Mouse (Mus musculus): ENCODE results near the gene Ush1g.

Ush1g gene

GRCm38 (mm10) chr11:115321906-115322693 lies at the start of gene Ush1g:
Gene Ush1g, minus strand, starts transcription at chr11:115322041.
- peak; percentile 30 to 36 for DNase-seq (ENCODE audit: low spot score in 2 of 2)

- DNase-seq (ENCODE audit: low spot score in 2 of 2), result no peak
Measured at GRCm38 (mm10) chr11:115371354-115371753, 49.5 kb upstream of the Ush1g start.

- no peak for DNase-seq (ENCODE audit: low spot score in 2 of 2)
Measured at GRCm38 (mm10) chr11:115370368-115370767, 48.5 kb upstream of the Ush1g start.

GRCm38 (mm10) chr11:115367395-115367944 lies 45.6 kb upstream of the Ush1g start, which contains the start of gene Hid1:
Gene Hid1, minus strand, starts transcription at chr11:115367756.
- peak; percentile 79 to 88 for DNase-seq (ENCODE audit: low spot score in 2 of 2)

- peak in 1 of 2 experiments; percentile 33 for DNase-seq (ENCODE audit: low spot score in 2 of 2)
Measured at GRCm38 (mm10) chr11:115366706-115367394, 45.0 kb upstream of the Ush1g start.

- no peak for DNase-seq (ENCODE audit: low spot score in 2 of 2)
Measured at GRCm38 (mm10) chr11:115366039-115366705, 44.3 kb upstream of the Ush1g start.

- DNase-seq (ENCODE audit: low spot score in 2 of 2), result peak in 1 of 2 experiments; percentile 29
Measured at GRCm38 (mm10) chr11:115364136-115364535, 42.3 kb upstream of the Ush1g start.

GRCm38 (mm10) chr11:115359726-115360125 lies 37.9 kb upstream of the Ush1g start:
- DNase-seq (ENCODE audit: low spot score in 2 of 2), result no peak

GRCm38 (mm10) chr11:115359293-115359692 lies 37.5 kb upstream of the Ush1g start:
- no peak for DNase-seq (ENCODE audit: low spot score in 2 of 2)

- DNase-seq (ENCODE audit: low spot score in 2 of 2), result peak; percentile 63 to 69
Measured at GRCm38 (mm10) chr11:115358468-115358867, 36.6 kb upstream of the Ush1g start.

- DNase-seq (ENCODE audit: low spot score in 2 of 2), result peak; percentile 44 to 62
Measured at GRCm38 (mm10) chr11:115354183-115354582, 32.3 kb upstream of the Ush1g start.

- no peak for DNase-seq (ENCODE audit: low spot score in 2 of 2)
Measured at GRCm38 (mm10) chr11:115353375-115353774, 31.5 kb upstream of the Ush1g start.

- DNase-seq (ENCODE audit: low spot score in 2 of 2), result no peak
Measured at GRCm38 (mm10) chr11:115349976-115350375, 28.1 kb upstream of the Ush1g start.

GRCm38 (mm10) chr11:115348681-115349248 lies 26.9 kb upstream of the Ush1g start:
- DNase-seq (ENCODE audit: low spot score in 2 of 2), result no peak

GRCm38 (mm10) chr11:115345515-115345914 lies 23.7 kb upstream of the Ush1g start:
- DNase-seq (ENCODE audit: low spot score in 2 of 2), result no peak

- DNase-seq (ENCODE audit: low spot score in 2 of 2), result no peak
Measured at GRCm38 (mm10) chr11:115344967-115345366, 23.1 kb upstream of the Ush1g start.

GRCm38 (mm10) chr11:115341866-115342265 lies 20.0 kb upstream of the Ush1g start:
- DNase-seq (ENCODE audit: low spot score in 2 of 2), result no peak

GRCm38 (mm10) chr11:115341246-115341645 lies 19.4 kb upstream of the Ush1g start:
- DNase-seq (ENCODE audit: low spot score in 2 of 2), result no peak

- DNase-seq (ENCODE audit: low spot score in 2 of 2), result no peak
Measured at GRCm38 (mm10) chr11:115337826-115338225, 16.0 kb upstream of the Ush1g start.

- DNase-seq (ENCODE audit: low spot score in 2 of 2), result no peak
Measured at GRCm38 (mm10) chr11:115337350-115337749, 15.5 kb upstream of the Ush1g start.

GRCm38 (mm10) chr11:115336115-115336514 lies 14.3 kb upstream of the Ush1g start:
- DNase-seq (ENCODE audit: low spot score in 2 of 2), result no peak

GRCm38 (mm10) chr11:115335223-115335622 lies 13.4 kb upstream of the Ush1g start:
- DNase-seq (ENCODE audit: low spot score in 2 of 2), result peak in 1 of 2 experiments; percentile 36
